Mouse (Mus musculus) CD4-positive, CD25-positive, alpha-beta regulatory T cell, adult 2 months (primary cell): Measurements from ENCODE around the gene Mthfd2.

Experiments
- DNase-seq: peaks from one replicate; pipeline ENCODE4 v3.0.0-alpha.2; 2012; ENCODE audit warnings: low read depth, low spot score

Mthfd2 gene

DNA sequence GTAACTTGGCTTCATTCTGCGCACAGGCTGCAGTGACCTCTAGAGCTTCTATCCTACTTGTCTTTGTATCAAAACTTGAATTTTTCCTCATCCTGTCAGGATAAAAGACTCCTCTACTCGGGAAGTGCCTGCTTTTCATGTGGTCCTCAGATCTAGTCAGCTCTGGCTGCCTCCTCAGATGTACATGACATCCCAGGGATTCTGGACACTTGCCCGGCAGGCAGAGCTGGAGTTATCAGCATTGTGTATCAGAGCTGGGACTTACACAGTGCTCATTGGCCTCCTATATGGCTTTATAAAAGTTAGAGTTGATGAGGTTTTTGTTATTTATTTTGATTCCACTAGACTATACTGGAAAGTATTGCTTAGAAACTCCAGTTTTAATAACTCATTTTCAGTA is 15.7 kb upstream of the Mthfd2 start:
- no peak for DNase-seq

DNA sequence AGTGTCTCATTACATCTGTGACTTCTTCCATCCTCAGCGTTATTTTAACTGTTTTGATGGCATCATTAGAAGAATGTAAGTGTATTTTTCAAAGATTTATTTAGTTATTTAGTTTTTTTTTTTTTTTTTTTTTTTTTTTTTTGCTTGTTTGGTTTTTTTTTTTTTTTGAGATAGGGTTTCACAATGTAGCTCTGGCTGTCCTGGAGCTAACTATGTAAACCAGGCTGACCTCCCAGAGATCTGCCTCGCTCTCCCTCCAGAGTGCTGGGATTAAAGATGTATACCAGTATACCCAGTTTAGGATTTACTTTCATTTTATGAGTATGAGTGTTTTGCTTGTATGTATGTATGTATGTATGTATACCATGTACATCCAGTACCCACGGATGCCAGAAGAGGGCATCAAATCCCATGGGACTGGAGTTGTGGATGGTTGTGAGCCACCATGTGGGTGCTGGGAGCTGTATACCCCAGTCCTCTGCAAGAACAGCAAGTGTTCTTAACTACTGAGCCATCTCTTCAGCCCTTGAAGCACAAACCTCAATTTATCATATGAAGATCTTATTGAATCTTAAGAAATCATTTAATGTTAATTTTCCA is 2.0 kb upstream of the Mthfd2 start:
- DNase-seq = peak; percentile 22

DNA sequence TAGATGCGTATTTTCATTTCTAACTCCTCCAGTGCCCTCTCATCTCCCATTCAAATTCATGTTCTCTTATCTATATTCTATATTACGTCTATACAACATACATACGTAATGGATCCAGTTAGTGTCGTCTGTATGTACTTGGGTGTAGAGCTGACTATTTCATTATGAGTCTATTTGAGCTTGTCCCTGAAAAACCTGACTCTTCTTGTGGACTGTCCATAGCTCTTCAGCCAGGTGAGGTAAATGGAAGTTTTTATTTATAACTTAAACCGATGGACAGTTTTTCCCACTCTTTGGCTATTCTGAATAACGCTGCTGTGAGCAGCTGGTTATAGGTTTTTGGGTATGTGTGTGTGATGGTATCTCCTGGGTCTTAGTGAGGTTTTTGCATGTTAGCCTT is 1.1 kb upstream of the Mthfd2 start:
- no peak for DNase-seq

DNA sequence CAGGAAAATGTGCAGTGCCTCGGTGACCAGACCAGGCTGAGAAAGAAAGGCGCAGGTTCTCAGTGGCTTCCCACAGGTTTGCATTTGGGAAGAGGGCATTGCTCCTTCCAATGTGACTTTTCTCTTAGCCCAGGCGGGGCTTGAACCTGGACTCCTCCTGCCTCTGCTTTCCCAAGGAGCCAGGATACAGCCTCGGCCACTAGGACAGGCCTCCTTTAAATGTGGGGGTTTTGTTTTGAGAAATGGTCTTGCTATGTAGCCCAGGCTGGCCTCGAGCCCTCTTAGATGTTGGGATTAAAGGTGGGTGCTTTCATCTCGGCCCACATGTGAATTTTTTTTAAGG is 657 bp upstream of the Mthfd2 start:
- DNase-seq = no peak

DNA sequence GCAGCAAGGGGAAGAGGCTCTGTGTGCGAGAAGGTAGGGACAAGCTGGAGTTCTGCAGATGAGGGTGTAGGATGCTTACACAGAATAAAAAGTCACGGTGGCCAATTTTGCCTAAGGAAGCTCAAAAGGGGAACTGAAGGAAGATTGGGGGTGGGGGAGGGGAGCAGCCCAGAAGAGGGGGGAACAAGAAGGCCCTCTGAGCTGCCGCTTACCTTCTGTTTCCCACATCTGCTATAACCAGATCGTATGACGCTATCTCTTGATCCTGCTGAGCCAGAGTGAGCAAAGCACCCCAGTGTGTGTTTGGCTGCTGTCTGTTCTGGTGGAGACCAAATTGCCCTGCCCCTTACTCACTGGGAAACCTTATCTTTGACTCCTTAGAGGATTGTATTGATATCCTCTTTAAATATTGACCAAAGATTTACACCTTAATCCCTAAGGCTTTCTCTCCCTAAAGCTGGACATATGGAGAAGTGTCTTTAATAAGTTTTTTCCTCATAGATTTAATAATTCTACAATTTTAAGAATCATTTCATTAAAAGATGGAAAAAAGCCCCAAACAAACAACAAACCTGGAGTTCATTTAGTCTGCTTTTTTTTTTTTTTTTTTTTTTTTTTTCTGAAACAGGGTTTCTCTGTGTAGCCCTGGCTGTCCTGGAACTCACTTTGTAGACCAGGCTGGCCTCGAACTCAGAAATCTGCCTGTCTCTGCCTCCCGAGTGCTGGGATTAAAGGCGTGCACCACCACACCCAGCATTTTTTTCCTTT is 1.9 kb downstream of the Mthfd2 start:
- no peak for DNase-seq

DNA sequence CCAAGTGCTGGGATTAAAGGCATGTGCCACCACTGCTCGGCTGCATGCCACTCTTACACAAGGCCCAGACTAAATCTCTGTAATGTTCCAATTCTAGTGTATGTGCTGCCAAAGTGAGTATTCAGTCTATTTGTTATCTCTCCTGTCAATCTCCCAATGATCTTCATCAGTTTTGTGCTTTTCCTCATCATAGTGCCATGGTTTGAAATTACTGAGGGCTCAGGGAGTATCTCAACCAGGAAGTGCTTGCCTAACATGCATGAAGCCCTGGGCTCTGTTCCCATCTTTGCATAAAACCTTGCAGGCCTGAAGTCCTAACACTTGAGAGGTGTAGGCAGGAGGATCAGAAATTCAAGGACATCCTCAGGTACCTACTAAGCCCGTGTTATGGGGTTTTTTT is 2.9 kb downstream of the Mthfd2 start:
- no peak for DNase-seq

DNA sequence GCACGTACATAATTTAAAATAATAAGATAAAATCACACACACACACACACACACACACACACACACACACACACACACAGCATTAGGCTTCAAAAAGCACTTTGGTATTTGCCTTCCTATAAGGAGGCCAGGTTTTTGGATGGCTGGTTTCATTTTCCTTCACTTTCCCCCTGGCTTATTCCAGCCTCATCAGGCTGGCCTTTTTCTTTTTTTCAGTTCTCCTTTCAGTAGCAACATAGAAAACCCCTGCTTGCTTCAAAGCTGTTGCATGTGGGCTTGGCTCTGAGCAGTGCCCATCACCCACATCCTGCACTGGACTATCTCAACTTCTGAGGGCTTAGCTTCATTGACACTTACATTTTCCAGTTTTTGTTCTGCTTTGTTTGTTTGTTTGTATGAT is 3.8 kb downstream of the Mthfd2 start:
- DNase-seq = peak; percentile 18

DNA sequence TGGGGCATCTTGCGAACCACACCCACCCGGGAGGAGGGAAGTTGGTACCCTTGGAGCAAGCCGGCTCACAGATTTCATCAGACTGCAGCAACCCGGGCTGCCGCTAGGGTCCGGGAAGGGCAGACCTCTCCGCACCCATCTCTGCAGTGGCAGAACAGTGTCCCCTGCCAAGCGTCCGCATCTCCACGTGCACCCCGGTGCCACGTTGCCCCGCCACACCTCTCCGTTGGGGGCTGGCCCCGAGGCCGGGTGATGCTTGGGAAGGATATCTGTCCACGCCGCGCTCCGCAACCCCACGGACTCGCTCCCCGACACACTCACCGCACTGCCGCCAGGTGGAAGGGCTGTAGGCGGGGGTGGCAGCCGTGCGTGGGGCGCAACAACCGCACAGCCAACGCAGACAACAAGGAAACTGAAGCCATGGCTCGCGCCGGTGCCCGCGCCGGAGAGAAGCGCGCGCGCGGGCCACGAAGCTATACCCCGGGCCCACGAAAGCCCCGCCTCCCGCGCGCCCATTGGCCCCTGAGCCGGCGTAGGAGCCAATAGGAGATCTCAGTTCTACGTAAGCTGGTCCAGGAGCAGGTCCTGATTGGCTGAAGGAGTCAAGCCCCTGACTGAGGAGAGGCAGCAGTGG is 8.5 kb downstream of the Mthfd2 start:
- DNase-seq = peak; percentile 94

DNA sequence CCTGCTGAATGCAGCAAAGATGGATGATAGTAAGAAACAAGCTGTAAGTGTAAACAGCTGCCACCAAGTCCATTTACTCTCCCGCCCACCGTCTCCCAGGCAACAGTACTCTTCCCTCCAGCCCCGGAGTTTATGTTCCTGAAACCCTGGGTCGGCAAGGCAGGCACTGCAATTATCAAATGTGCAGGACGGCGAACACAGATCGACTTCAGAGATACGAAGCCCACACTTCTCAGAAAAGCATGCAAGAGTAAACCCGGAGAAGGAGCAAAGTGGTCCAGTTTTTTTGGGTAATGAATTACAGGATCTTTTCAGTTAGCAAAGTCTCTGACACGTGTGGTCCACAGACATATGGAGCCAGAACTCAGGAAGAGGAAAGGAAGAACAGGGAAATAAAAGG is 9.7 kb downstream of the Mthfd2 start:
- DNase-seq = peak; percentile 19

DNA sequence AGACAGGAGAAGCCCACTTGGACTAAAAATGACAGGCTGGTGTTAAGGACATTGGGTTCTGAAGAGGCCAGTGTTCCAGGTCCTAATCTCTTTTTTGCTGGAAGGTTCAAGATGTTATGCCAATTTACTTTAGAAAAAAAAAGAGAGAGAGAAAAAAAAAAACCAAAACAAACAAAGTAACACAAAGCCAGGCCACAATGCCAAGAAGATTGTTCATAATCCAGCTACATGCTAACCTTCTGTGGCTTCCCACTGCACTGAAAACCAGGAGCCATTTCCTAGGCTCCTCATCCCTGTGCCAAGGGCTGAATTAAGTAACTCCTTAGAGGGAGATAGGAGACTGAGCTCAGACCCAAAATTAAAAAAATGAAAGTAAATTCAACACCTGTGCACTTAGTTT is 10.4 kb downstream of the Mthfd2 start:
- no peak for DNase-seq

DNA sequence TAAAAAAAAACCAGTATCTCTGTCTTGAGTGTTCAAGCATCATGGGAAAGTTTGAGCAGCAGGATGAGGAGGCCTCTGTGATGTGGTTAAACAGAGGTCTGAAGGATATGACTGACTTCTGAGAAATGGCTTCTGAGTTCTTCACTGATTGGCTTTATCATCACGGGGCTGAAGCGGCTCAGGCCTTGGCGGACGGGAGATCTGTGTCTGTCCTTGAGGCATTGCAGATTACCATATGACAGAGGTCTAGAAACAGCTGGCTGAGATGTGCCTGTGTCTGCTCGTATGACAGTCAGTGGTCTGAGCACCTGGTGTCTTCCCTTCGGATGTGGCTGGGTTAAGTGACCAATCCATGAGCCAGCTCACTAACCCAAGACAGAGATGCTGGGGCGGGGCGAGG is 13.2 kb downstream of the Mthfd2 start:
- peak; percentile 76 for DNase-seq

DNA sequence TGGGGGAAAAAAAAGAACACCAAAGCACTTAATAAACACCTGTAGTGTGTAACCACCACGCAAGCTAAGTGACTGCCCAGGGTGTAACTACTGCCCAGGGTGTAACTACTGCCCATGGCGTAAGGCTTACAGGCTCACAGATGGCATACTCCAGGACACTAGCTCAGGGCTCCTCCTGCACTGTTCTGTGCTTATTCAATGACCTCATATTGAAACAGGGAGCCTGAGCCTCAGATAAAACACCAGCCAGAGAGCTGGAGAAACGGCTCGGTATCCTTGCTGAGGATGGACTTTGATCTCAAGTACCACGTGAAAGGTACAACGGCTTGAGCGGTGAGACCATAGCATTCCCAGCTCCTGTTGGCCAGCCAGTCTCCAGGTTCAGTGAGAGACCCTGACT is 13.7 kb downstream of the Mthfd2 start:
- peak; percentile 41 for DNase-seq

DNA sequence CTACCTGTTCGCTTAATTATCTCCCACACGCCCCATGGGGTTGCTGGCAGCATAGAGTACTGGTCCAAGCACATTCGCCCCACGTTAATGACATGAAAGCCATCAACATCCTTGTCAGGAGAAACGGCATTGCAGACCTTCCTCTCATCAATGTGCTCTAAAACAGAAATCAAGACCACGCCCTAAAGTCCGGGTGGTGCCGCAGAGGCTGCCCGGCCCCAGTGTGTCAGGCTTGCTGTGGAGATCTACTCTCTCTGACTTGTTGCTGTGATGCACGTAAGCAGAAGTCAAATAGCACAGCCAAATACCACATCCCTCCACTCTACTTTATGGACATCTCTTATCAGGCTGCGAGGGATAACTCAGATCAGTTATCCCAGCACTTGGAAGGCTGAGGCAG is 14.5 kb downstream of the Mthfd2 start:
- DNase-seq = no peak

DNA sequence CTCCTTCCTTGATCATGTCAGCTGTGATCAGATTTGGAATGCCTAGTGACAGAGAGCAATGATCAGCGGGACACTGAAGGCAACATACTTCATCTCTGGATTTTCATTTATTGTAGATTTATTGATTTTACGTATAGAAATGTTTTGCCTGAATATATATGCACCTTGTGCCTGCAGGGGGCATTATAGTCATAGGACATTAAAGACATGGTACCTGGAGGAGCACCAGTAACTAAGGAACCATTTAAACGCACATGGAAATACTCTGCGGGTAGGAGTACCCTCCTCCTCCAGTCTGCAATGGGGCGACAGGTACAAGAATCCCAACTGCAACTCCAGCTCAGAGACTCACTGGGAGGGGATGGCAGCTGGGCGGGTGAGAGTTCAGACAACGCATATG is 16.7 kb downstream of the Mthfd2 start:
- DNase-seq = peak; percentile 61

DNA sequence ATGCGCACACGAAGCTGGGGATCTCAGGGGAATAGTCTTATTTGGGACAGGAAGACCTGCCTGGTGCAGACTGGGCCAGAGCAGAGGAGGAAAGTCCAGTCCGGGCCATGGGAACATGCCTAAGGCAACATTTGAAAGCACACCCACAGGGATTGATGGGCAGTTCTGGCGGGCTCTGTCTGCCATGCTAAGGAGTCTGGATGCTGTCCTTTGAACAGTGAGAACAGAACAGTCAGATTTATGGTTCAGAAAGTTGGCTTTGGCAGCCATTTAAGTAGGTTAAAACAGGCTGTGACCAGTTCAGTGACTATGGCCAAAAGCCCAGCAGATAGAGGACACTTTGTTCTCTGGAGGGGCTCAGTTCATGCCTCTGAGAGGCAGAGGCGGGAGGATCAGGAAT is 23.4 kb downstream of the Mthfd2 start:
- DNase-seq = no peak

DNA sequence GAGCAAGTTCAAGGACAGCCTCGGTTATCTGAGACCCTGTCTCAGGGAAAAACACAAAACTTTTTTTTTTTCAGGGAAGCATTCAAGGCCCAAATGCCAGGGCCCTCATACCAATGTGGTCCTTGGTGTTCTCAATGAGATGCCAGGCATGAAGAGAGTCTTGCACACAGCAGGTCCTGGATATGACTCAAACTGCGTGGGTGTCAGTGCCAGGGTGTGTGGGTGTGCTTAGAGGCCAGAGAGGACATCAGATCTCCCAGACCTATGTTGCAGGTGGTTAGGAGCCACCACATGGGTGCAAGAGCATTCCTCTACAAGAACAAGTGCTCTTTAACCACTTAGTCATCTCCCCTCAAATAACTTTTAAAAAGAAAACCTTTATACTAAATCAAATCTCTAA is 24.4 kb downstream of the Mthfd2 start:
- DNase-seq = no peak

DNA sequence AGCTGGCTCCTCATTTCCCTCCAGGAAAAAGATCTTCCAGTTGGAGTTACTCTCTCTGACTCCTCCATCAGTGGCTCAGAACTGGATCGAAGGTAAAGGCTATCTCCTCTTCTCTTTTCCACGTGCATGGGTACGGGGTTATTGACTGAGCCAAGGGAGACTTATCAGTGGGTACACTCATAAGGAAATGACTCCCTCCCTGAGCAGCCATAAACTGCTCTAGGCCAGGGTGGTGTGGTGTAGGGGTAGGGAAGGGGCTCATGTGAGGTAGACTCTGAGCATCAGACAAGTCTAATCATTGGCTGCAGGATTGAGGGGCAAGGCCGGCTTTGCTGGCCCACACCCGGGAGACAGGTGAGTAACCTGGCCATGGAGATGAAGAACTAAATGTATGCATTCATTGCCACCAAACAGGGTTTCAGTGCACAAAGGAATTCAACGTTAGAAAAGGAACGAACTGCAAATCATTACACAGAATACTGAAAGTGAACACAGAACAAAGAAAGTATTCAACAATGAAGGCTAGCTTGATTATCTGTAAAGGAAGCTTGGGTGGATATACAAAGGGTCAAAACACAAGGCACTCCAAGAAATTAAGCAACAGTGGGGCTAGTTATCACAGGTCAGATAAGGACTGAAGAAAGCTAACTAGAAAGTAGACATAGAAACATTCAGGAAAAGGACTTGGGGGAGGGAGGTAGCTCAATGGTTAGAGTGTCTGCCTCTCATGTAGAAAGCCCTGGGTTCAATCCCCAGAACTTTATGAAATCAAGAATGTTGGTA is 25.1 kb downstream of the Mthfd2 start:
- no peak for DNase-seq

DNA sequence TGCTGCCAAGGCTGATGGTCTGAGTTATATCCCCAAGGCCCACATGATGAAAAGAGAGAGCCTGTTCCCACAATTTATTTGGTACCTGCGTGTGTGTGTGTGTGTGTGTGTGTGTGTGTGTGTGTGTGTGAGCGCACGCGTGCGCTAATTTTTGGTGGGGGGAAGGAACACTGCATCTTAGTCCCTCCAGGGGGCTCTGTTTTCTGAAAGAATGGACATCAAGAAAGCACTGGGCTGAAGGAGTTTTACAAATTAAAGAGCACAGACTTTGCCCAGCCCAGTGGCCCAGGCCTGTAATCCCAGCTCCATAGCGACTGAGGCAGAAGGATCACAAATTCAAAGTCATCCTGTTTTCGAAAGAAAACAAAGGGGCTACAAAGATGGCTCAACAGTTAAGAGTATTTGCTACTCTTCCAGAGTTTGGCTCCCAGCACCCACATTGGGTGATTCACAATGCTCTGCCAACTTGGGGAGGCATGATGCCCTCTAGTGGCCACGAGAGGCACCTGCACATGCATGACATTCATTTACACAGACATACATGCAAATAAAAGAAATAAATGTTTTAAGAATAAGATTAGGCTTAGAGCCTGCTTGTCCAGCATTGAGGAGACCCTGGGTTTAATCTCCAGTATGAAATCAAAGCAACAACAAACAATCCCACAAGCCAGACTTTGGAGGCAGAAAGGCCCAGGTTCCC is 45.3 kb downstream of the Mthfd2 start:
- DNase-seq = peak; percentile 48

DNA sequence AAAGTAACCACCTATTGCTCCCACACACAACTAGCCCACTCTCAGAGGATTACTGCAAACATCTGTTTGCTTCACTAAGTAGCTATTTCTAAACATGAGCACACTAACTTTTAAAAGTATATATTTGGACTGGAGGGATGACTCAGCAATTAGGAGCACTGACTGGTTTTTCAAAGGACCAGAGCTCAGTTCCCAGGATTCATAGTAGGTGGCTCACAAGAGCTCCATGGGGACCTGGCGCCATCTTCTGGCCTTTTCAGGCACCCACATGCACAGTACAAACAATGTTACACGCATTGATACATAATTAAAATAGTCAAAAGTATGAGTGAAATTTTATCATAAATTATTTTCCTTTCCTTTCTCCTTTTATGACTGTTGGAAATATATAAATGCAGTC is 46.8 kb downstream of the Mthfd2 start:
- DNase-seq = peak; percentile 69

DNA sequence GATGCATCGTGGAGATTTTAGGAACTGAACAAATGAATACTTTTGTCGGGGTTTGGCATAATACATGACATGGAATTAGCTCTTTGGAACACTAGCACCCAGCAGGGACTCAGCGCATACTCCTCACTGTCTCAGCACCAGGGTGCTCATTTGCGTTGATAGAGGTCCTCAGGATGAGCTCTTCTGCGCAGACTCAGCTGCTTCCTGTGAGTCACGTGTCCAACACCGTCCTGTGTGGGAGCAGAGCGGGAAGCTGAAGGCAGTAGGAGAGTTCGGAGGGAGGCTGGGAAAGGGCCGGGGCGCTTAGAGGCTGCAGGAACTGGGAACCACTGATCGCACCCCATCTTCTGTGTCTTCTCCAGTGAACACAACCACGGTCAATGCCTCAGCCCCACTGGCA is 48.6 kb downstream of the Mthfd2 start:
- DNase-seq = no peak

DNA sequence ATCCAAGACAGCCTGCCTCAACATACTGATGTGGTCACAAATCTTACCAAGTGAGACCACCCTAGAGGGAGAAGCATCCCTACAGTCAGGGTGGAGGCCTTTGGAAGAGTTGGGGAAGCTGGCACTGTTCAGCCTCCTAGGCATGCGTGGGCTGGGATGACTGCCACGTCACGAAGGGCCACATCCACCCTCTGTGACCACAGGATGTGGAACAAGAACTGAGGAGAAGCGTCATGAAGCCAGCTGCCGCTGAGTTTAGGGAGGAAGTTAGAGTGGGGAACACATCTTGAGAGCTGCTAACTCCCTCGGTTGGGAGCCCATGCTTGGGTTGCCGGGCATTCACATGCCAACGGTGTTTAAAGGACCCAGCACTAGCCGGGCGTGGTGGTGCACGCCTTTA is 52.0 kb downstream of the Mthfd2 start:
- peak; percentile 54 for DNase-seq
